Mouse (Mus musculus) heart, postnatal 0 days (tissue): ENCODE data around the gene Rogdi. TPM values are rescaled to one million over a fixed set of nuclear protein-coding genes. Genes with fewer than 3 reads are reported as not detected.

Experiments used
- ATAC-seq: fragments of 200-750 bp; cut with Nextera tagmentation; 2 replicates; pipeline ENCODE4 v1.8.0; 2017; ENCODE audit warnings: low read depth, moderate number of reproducible peaks, moderate library complexity; ENCODE audit not compliant: insufficient read depth
- DNase-seq: peaks from one replicate; pipeline ENCODE4 v3.0.0-alpha.2; 2016; ENCODE audit warnings: low spot score
- H3K27ac ChIP-seq: fragments of 300-500 bp; sonication (generic); 2 replicates; pipeline ENCODE4 v1.5.1; 2014; ENCODE audit warnings: low read depth, mild to moderate bottlenecking
- H3K27me3 ChIP-seq: fragments of 300-500 bp; sonication (generic); 2 replicates; pipeline ENCODE4 v1.6.1; 2014; ENCODE audit warnings: low read length, mixed read lengths; ENCODE audit not compliant: control insufficient read depth, insufficient read depth
- H3K36me3 ChIP-seq: fragments of 300-500 bp; sonication (generic); replicated peaks from 2 replicates; pipeline ENCODE4 v1.6.1; 2014; ENCODE audit warnings: low read length, mixed read lengths; ENCODE audit not compliant: control insufficient read depth, insufficient read depth
- H3K4me1 ChIP-seq: fragments of 300-500 bp; sonication (generic); 2 replicates; pipeline ENCODE4 v1.6.1; 2014; ENCODE audit warnings: antibody characterized with exemption; ENCODE audit not compliant: control insufficient read depth, insufficient read depth
- H3K4me2 ChIP-seq: fragments of 300-500 bp; sonication (generic); 2 replicates; pipeline ENCODE4 v1.6.1; 2014; ENCODE audit warnings: low read depth, mild to moderate bottlenecking, low read length, moderate library complexity
- H3K4me3 ChIP-seq: fragments of 300-500 bp; sonication (generic); 2 replicates; pipeline ENCODE4 v1.5.1; 2014; ENCODE audit warnings: low read depth, low read length
- H3K9ac ChIP-seq: fragments of 300-500 bp; sonication (generic); replicated peaks from 2 replicates; pipeline ENCODE4 v1.6.1; 2014; ENCODE audit warnings: low read depth, low read length, mixed read lengths
- H3K9me3 ChIP-seq: fragments of 300-500 bp; sonication (generic); replicated peaks from 2 replicates; pipeline ENCODE4 v1.6.1; 2016; ENCODE audit warnings: low read length; ENCODE audit not compliant: control insufficient read depth
- CTCF ChIP-seq: IDR thresholded peaks from 2 replicates; pipeline ENCODE4 v1.5.1; 2016; ENCODE audit warnings: antibody characterized with exemption, control low read depth, low read depth
- EP300 ChIP-seq: IDR thresholded peaks from 2 replicates; pipeline ENCODE4 v1.6.1; 2016; ENCODE audit warnings: antibody characterized with exemption, low read depth
- WGBS: fragments of 180-500 bp; shearing (Covaris S2); extraction: QIAGEN DNeasy Blood & Tissue Kit; methylation state at CpG from one replicate; pipeline ENCODE4 v1.1.7; 2014; 5-methylcytosine and 5-hydroxymethylcytosine counted together
- polyA plus RNA-seq: library from polyadenylated mRNA; unstranded; fragments of >200 nt; fragmentation: Nextera tagmentation; extraction: Ambion mirVana; gene quantifications from 2 replicates; pipeline ENCODE4 v1.2.1, GENCODE M21; 2015
- total RNA-seq: library from RNA; depleted of rRNA; stranded (reverse); fragments of >200 nt; gene quantifications from 2 replicates; pipeline ENCODE4 v1.2.3, GENCODE M21; 2014; ENCODE audit warnings: low replicate concordance

Rogdi gene
- total and polyA plus RNA-seq, 2 experiments from 2014 or later, result 34.8 to 37.3 TPM

GRCm38 (mm10) chr16:4969055-4969843 lies 44.1 kb downstream of the Rogdi start:
- H3K27me3 ChIP-seq, result no peaks in the 10 kb centered on the region
- no peaks in the 10 kb centered on the region for H3K9me3 ChIP-seq
- WGBS, result 73% methylated on average over 5 of the region's 5 CpGs
- no peak overlapping the region for H3K27ac ChIP-seq
- H3K9ac ChIP-seq, result no peak overlapping the region
- no peak overlapping the region for H3K4me3 ChIP-seq
- ATAC-seq (no peak), DNase-seq (no peak)
- peaks cover 11% of the 10 kb centered on the region for H3K4me1 ChIP-seq
- no peak for TF ChIP-seq CTCF
- TF ChIP-seq EP300, result no peak
- H3K4me2 ChIP-seq, result no peak overlapping the region
- H3K36me3 ChIP-seq, result no peaks in the 10 kb centered on the region

GRCm38 (mm10) chr16:4968426-4968825 lies 44.9 kb downstream of the Rogdi start:
- no peak overlapping the region for H3K4me2 ChIP-seq

GRCm38 (mm10) chr16:4965392-4966129 lies 47.8 kb downstream of the Rogdi start:
- Histone ChIP-seq H3K4me1 (peaks cover 19% of the 10 kb centered on the region), H3K9ac (no peak overlapping the region), H3K4me3 (no peak overlapping the region), H3K27ac (no peak overlapping the region), H3K36me3 (no peaks in the 10 kb centered on the region), H3K27me3 (no peaks in the 10 kb centered on the region), H3K4me2 (no peak overlapping the region), H3K9me3 (no peaks in the 10 kb centered on the region)
- ATAC-seq, result no peak
- 86% methylated on average over 8 of the region's 8 CpGs for WGBS
- no peak for DNase-seq
- TF ChIP-seq EP300 (no peak), CTCF (no peak)

More at GRCm38 (mm10) chr16:4968426-4968825, 44.9 kb downstream of the Rogdi start:
- Histone ChIP-seq H3K4me1 (peaks cover 12% of the 10 kb centered on the region), H3K9me3 (no peaks in the 10 kb centered on the region), H3K9ac (no peak overlapping the region), H3K27ac (no peak overlapping the region), H3K36me3 (no peaks in the 10 kb centered on the region), H3K27me3 (no peaks in the 10 kb centered on the region), H3K4me3 (no peak overlapping the region)
- no peak for TF ChIP-seq EP300
- ATAC-seq (no peak), DNase-seq (no peak)
- 65% methylated on average over 3 of the region's 3 CpGs for WGBS

- no peak for DNase-seq
- Histone ChIP-seq H3K27me3 (no peaks in the 10 kb centered on the region), H3K4me1 (peaks cover 19% of the 10 kb centered on the region), H3K9me3 (no peaks in the 10 kb centered on the region), H3K36me3 (0 out of 2 replicates have a peak, but pooled peaks cover 5% of the 10 kb centered on the region), H3K9ac (peak overlapping the region; percentile 73), H3K4me2 (peak overlapping the region; percentile 78), H3K27ac (peak overlapping the region; percentile 78), H3K4me3 (peak overlapping the region; percentile 82)
- TF ChIP-seq CTCF (no peak), EP300 (no peak)
- 19% methylated on average over 13 of the region's 13 CpGs for WGBS
- no peak for ATAC-seq
Observed at GRCm38 (mm10) chr16:4964731-4965391, 48.5 kb downstream of the Rogdi start.
